Mouse (Mus musculus): ENCODE measurements around the gene Slc22a6. TPM values are rescaled to one million over a fixed set of nuclear protein-coding genes. Genes with fewer than 3 reads are reported as not detected.

Gene Slc22a6
- total and polyA plus RNA-seq, 3 experiments = not detected

DNA sequence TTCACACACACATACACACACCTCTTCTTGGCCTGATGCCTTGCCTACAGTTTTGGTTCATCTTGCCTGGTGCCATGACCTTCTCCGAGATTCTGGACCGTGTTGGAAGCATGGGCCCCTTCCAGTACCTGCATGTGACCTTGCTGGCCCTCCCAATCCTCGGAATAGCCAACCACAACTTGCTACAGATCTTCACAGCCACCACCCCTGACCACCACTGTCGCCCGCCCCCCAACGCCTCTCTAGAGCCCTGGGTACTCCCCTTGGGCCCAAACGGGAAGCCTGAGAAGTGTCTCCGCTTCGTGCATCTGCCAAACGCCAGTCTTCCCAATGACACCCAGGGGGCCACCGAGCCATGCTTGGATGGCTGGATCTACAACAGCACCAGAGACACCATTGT lies 24.0 kb upstream of the Slc22a6 start:
- Histone ChIP-seq H3K27me3 (ENCODE audit: control insufficient read depth in 1 of 2, insufficient read depth in 2 of 2, low read length in 2 of 2) (peaks cover 0 to 1% of the 10 kb centered on the region in 2 experiments; a peak in 3 of 4 replicates), H3K36me3 (ENCODE audit: control insufficient read depth in 1 of 2, insufficient read depth in 2 of 2, low read length in 2 of 2) (peaks cover 0 to 6% of the 10 kb centered on the region in 2 experiments; a peak in 2 of 4 replicates), H3K9ac (ENCODE audit: control insufficient read depth, low read depth, low read length, poor library complexity, severe bottlenecking) (no peak overlapping the region), H3K4me3 (ENCODE audit: control insufficient read depth in 1 of 2, insufficient read depth in 1 of 2, low read depth in 2 of 2, low read length in 2 of 2) (no peak overlapping the region), H3K79me2 (ENCODE audit: control insufficient read depth, insufficient read depth, low read length, poor library complexity) (no peaks in the 10 kb centered on the region), H3K27ac (ENCODE audit: control insufficient read depth, low read depth, low read length) (no peak overlapping the region), H3K9me3 (replicated peaks; ENCODE audit: insufficient read depth, low read length) (no peaks in the 10 kb centered on the region), H3K4me1 (ENCODE audit: control insufficient read depth in 1 of 2, insufficient read depth in 2 of 2, low read length in 2 of 2) (peaks cover 3 to 15% of the 10 kb centered on the region in 2 experiments)
- DNase-seq (ENCODE audit: low read depth, low spot score) = no peak
- TF ChIP-seq ETS1 (IDR thresholded peaks at IDR 0.05; ENCODE audit: low read depth, low read length) = no peak
- no peak for TF ChIP-seq ELF1 (IDR thresholded peaks at IDR 0.05; ENCODE audit: low read depth, low read length)
- TF ChIP-seq GATA1 (IDR thresholded peaks at IDR 0.05; ENCODE audit: low read depth, low read length) = no peak
- TF ChIP-seq UBTF (IDR thresholded peaks at IDR 0.05; ENCODE audit: borderline replicate concordance, insufficient read depth, low read depth, low read length) = no peak
- no peak for TF ChIP-seq ZMIZ1 (IDR thresholded peaks at IDR 0.05; ENCODE audit: low read depth, low read length)
- TF ChIP-seq EP300 (IDR thresholded peaks at IDR 0.05; ENCODE audit: low read depth in 1 of 2, low read length in 2 of 2) = no peak
- TF ChIP-seq MXI1 (IDR thresholded peaks at IDR 0.05; ENCODE audit: low read depth, low read length) = no peak
- no peak for TF ChIP-seq POLR2AphosphoS2 (IDR thresholded peaks at IDR 0.05; ENCODE audit: low read length)
- no peak for TF ChIP-seq E2F4 (IDR thresholded peaks at IDR 0.05; ENCODE audit: borderline replicate concordance, low read depth, low read length)
- no peak for TF ChIP-seq RCOR1 (IDR thresholded peaks at IDR 0.05; ENCODE audit: low read depth, low read length)
- no peak for TF ChIP-seq CTCF (IDR thresholded peaks at IDR 0.05 in 2 of 3, conservative IDR thresholded peaks at IDR 0.05 in 1 of 3; ENCODE audit: control insufficient read depth in 1 of 3, insufficient read depth in 1 of 3, low read depth in 2 of 3, low read length in 3 of 3, poor library complexity in 1 of 3, severe bottlenecking in 1 of 3)

DNA sequence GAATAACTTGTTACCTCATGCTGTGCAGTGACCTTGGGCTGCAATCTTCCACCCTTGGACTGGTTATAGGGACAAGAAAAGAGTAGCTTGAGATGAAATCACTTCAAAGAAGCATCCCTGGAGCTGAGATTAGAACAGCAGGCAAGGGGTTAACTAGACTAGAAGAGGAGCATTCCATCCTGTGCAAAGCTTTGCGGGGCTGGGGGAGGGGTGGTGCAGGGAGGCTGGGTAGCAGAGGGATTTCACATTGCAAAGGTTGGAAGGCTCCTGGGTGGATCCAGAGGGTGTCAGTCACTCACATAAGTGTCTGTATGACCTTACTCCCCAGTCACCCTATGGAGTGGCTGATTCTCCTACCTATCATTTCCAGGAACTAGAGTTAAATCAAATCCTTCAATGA lies 23.3 kb upstream of the Slc22a6 start:
- Histone ChIP-seq H3K9me3 (replicated peaks; ENCODE audit: insufficient read depth, low read length) (no peaks in the 10 kb centered on the region), H3K9ac (ENCODE audit: control insufficient read depth, low read depth, low read length, poor library complexity, severe bottlenecking) (no peak overlapping the region), H3K4me1 (ENCODE audit: control insufficient read depth in 1 of 2, insufficient read depth in 2 of 2, low read length in 2 of 2) (peaks cover 3 to 15% of the 10 kb centered on the region in 2 experiments), H3K79me2 (ENCODE audit: control insufficient read depth, insufficient read depth, low read length, poor library complexity) (no peaks in the 10 kb centered on the region), H3K36me3 (ENCODE audit: control insufficient read depth in 1 of 2, insufficient read depth in 2 of 2, low read length in 2 of 2) (peaks cover 0 to 6% of the 10 kb centered on the region in 2 experiments; a peak in 2 of 4 replicates), H3K4me3 (ENCODE audit: control insufficient read depth in 1 of 2, insufficient read depth in 1 of 2, low read depth in 2 of 2, low read length in 2 of 2) (no peak overlapping the region), H3K27me3 (ENCODE audit: control insufficient read depth in 1 of 2, insufficient read depth in 2 of 2, low read length in 2 of 2) (peaks cover 0 to 7% of the 10 kb centered on the region in 2 experiments; a peak in 3 of 4 replicates), H3K27ac (ENCODE audit: control insufficient read depth, low read depth, low read length) (no peak overlapping the region)
- no peak for DNase-seq (ENCODE audit: low read depth, low spot score)
- TF ChIP-seq MEF2A (IDR thresholded peaks at IDR 0.05; ENCODE audit: extremely low read depth, insufficient replicate concordance, low read depth, low read length, poor library complexity, severe bottlenecking) (no peak), USF2 (IDR thresholded peaks at IDR 0.05; ENCODE audit: borderline replicate concordance in 1 of 2, insufficient read depth in 1 of 2, low read depth in 1 of 2, low read length in 2 of 2) (no peak), POLR2A (IDR thresholded peaks at IDR 0.05; ENCODE audit: control insufficient read depth in 1 of 2, insufficient read depth in 1 of 2, low read depth in 1 of 2, low read length in 2 of 2, poor library complexity in 1 of 2) (no peak), ETS1 (IDR thresholded peaks at IDR 0.05; ENCODE audit: low read depth, low read length) (no peak), CHD2 (IDR thresholded peaks at IDR 0.05; ENCODE audit: low read length) (no peak), EP300 (IDR thresholded peaks at IDR 0.05; ENCODE audit: low read depth in 1 of 2, low read length in 2 of 2) (no peak), E2F4 (IDR thresholded peaks at IDR 0.05; ENCODE audit: borderline replicate concordance, low read depth, low read length) (no peak), TBP (IDR thresholded peaks at IDR 0.05; ENCODE audit: low read depth, low read length) (no peak), SIN3A (IDR thresholded peaks at IDR 0.05; ENCODE audit: low read length) (no peak), UBTF (IDR thresholded peaks at IDR 0.05; ENCODE audit: borderline replicate concordance, insufficient read depth, low read depth, low read length) (no peak), RCOR1 (IDR thresholded peaks at IDR 0.05; ENCODE audit: low read depth, low read length) (no peak), MYC (IDR thresholded peaks at IDR 0.05; ENCODE audit: low read depth, low read length) (no peak)
